In genomic region chr8:94354571-94354970, GRCm38 (mm10) we compare ENCODE assay signal across 10 mouse cellular contexts. TPM values are rescaled to one million over a fixed set of nuclear protein-coding genes. Genes with fewer than 3 reads are reported as not detected.
DNase-seq lines count a peak whose midpoint lies in the region; ATAC-seq and TF ChIP-seq lines count a peak whose summit lies in the region.
"Had no signal": no experiment of that assay in that cellular context is flagged by ENCODE, and none has a peak within 500 bp of the region (broad histone marks: within the 10 kb centered on the region; RNA-seq: fewer than 3 reads in every experiment).

No protein-coding gene starts in this region.

- H3K9me3 ChIP-seq in liver, embryonic 16.5 days (replicated peaks; ENCODE audit: control insufficient read depth, low read length) = no peaks in the 10 kb centered on the region
- H3K9me3 ChIP-seq in hindbrain, embryonic 16.5 days (ENCODE audit: control insufficient read depth, low read length) = no peaks in the 10 kb centered on the region
- no peaks in the 10 kb centered on the region for H3K9me3 ChIP-seq in forebrain, embryonic 13.5 days (replicated peaks)

- peak overlapping the region; percentile 31; the same call in 1 of the 2 replicates for H3K4me2 ChIP-seq in liver, embryonic 16.5 days (ENCODE audit: low read depth, low read length)
- no peak overlapping the region for H3K4me2 ChIP-seq in hindbrain, embryonic 16.5 days (ENCODE audit: low read length)
- no peak overlapping the region for H3K4me2 ChIP-seq in forebrain, embryonic 13.5 days

- DNase-seq in CD4-positive helper T cell, adult 2 months (ENCODE audit: low read depth, low spot score) = peak; percentile 32
- DNase-seq in spleen, adult 2 months (ENCODE audit: low read depth in 1 of 2, low spot score in 2 of 2) = peak; percentile 61 to 63
- DNase-seq in gastrocnemius, adult 8-10 months (ENCODE audit: low spot score in 2 of 2) = no peak
- DNase-seq: cerebellum, adult 9-10 months; gastrocnemius, postnatal 36 days had no signal

- peaks cover 9% of the 10 kb centered on the region for H3K4me1 ChIP-seq in liver, embryonic 16.5 days (ENCODE audit: control insufficient read depth, low read depth, low read length)
- peaks cover 23% of the 10 kb centered on the region; the same call in 1 of the 2 replicates for H3K4me1 ChIP-seq in spleen, adult 2 months (ENCODE audit: control insufficient read depth, insufficient read depth, insufficient read length)
- peaks cover 5% of the 10 kb centered on the region; the same call in 1 of the 2 replicates for H3K4me1 ChIP-seq in hindbrain, embryonic 16.5 days (ENCODE audit: control insufficient read depth, insufficient read depth, low read depth, low read length)
- H3K4me1 ChIP-seq in forebrain, embryonic 13.5 days = peaks cover 6% of the 10 kb centered on the region

- ATAC-seq in activated CD4-positive, CD25-positive, alpha-beta regulatory T cell, adult 4 months = peak; percentile 87
- ATAC-seq in liver, embryonic 16.5 days (ENCODE audit: low read depth) = peak; percentile 81
- no peak for ATAC-seq in hindbrain, embryonic 16.5 days
- no peak for ATAC-seq in forebrain, embryonic 13.5 days

- no peaks in the 10 kb centered on the region for H3K36me3 ChIP-seq in liver, embryonic 16.5 days (ENCODE audit: control insufficient read depth, insufficient read depth)
- no peaks in the 10 kb centered on the region for H3K36me3 ChIP-seq in spleen, adult 2 months (ENCODE audit: control insufficient read depth, insufficient read depth, low read length)
- no peaks in the 10 kb centered on the region for H3K36me3 ChIP-seq in hindbrain, embryonic 16.5 days (ENCODE audit: control insufficient read depth, insufficient read depth, low read length)
- no peaks in the 10 kb centered on the region for H3K36me3 ChIP-seq in forebrain, embryonic 13.5 days (ENCODE audit: poor library complexity, severe bottlenecking)

- H3K4me3 ChIP-seq in liver, embryonic 16.5 days (ENCODE audit: low read depth, low read length) = no peak overlapping the region
- no peak overlapping the region for H3K4me3 ChIP-seq in spleen, adult 2 months (ENCODE audit: extremely low read depth, insufficient read depth, insufficient read length)
- no peak overlapping the region for H3K4me3 ChIP-seq in hindbrain, embryonic 16.5 days (ENCODE audit: low read length)
- H3K4me3 ChIP-seq in forebrain, embryonic 13.5 days = no peak overlapping the region

- WGBS in liver, embryonic 16.5 days (ENCODE audit: insufficient replicate concordance) = 27% methylated on average over 4 of the region's 4 CpGs
- 7% methylated on average over 4 of the region's 4 CpGs for WGBS in spleen, adult 2 months
- 79% methylated on average over 4 of the region's 4 CpGs for WGBS in hindbrain, embryonic 16.5 days
- WGBS in forebrain, embryonic 13.5 days = 84% methylated on average over 4 of the region's 4 CpGs

- TF ChIP-seq POLR2A in spleen, adult 2 months (IDR thresholded peaks at IDR 0.05; ENCODE audit: low read depth, low read length) = no peak

- H3K27me3 ChIP-seq in liver, embryonic 16.5 days (ENCODE audit: control insufficient read depth, insufficient read depth, low read depth, low read length) = no peaks in the 10 kb centered on the region
- no peaks in the 10 kb centered on the region for H3K27me3 ChIP-seq in spleen, adult 2 months (ENCODE audit: control insufficient read depth, insufficient read depth, low read length)
- no peaks in the 10 kb centered on the region for H3K27me3 ChIP-seq in hindbrain, embryonic 16.5 days (replicated peaks; ENCODE audit: control insufficient read depth, insufficient read depth, low read length)
- no peaks in the 10 kb centered on the region for H3K27me3 ChIP-seq in forebrain, embryonic 13.5 days

- peak overlapping the region; percentile 92 for H3K27ac ChIP-seq in liver, embryonic 16.5 days (ENCODE audit: low read length)
- H3K27ac ChIP-seq in spleen, adult 2 months (ENCODE audit: insufficient read depth, low read length) = peak overlapping the region; percentile 94
- no peak overlapping the region for H3K27ac ChIP-seq in hindbrain, embryonic 16.5 days (ENCODE audit: low read depth, low read length)
- H3K27ac ChIP-seq in forebrain, embryonic 13.5 days = no peak overlapping the region

- no peak for TF ChIP-seq CTCF in spleen, adult 2 months (IDR thresholded peaks at IDR 0.05; ENCODE audit: extremely low read depth, insufficient read depth, insufficient read length, insufficient replicate concordance)

- H3K9ac ChIP-seq in liver, embryonic 16.5 days (ENCODE audit: low read depth, low read length) = peak overlapping the region; percentile 28; the same call in 1 of the 2 replicates
- H3K9ac ChIP-seq in hindbrain, embryonic 16.5 days (ENCODE audit: low read depth, low read length) = no peak overlapping the region
- H3K9ac ChIP-seq in forebrain, embryonic 13.5 days = no peak overlapping the region

RNA-seq across cellular contexts. Expression of gene Slc12a3, which starts 25.6 kb away (rescaled TPM):
- not detected for polyA plus RNA-seq in activated CD4-positive, CD25-positive, alpha-beta regulatory T cell, adult 4 months (2017; shearing (Covaris generic))
- 0.20 and 0.46 TPM in 2 replicates for polyA plus RNA-seq in liver, embryonic 16.5 days (2015; fragmentation: Nextera tagmentation; extraction: Ambion mirVana)
- 1.2 TPM in 2 replicates for polyA plus RNA-seq in spleen, adult 2 months (2012; rRNA removed)
- polyA plus RNA-seq in hindbrain, embryonic 16.5 days (2015; fragmentation: Nextera tagmentation; extraction: Ambion mirVana) = 0.11 and 0.21 TPM in 2 replicates
- polyA plus RNA-seq in forebrain, embryonic 13.5 days (2015; fragmentation: Nextera tagmentation; extraction: Ambion mirVana) = not detected in 2 replicates
- not detected for total RNA-seq in gastrocnemius, adult 8-10 months (2022)
- total RNA-seq: gastrocnemius, postnatal 36 days had no signal
- polyA plus RNA-seq: neural tube, embryonic 11.5 days had no signal

RNA-seq across cellular contexts. Expression of gene Herpud1, which starts 31.7 kb away (rescaled TPM):
- polyA plus RNA-seq in activated CD4-positive, CD25-positive, alpha-beta regulatory T cell, adult 4 months (2017; shearing (Covaris generic)) = 100 to 1,000 TPM in 1 of 2 experiments, 10 to 100 TPM in 1; 99.9 to 115 TPM
- 197 and 219 TPM in 2 replicates for polyA plus RNA-seq in liver, embryonic 16.5 days (2015; fragmentation: Nextera tagmentation; extraction: Ambion mirVana)
- 198 and 350 TPM in 2 replicates for polyA plus RNA-seq in spleen, adult 2 months (2012; rRNA removed)
- 71.3 and 77.9 TPM in 2 replicates for polyA plus RNA-seq in hindbrain, embryonic 16.5 days (2015; fragmentation: Nextera tagmentation; extraction: Ambion mirVana)
- polyA plus RNA-seq in forebrain, embryonic 13.5 days (2015; fragmentation: Nextera tagmentation; extraction: Ambion mirVana) = 50.9 and 53.9 TPM in 2 replicates
- total RNA-seq in gastrocnemius, adult 8-10 months (2022) = 100 to 1,000 TPM; 117 to 134 (median 124) TPM

Comparison
In these comparisons a context has a peak if more than half of its experiments do, and no peak if none do; other contexts are left out.
1. DNase-seq: peak in CD4-positive helper T cell, adult 2 months (single experiment) and spleen, adult 2 months (2 of 2); none in gastrocnemius, adult 8-10 months (0 of 2).
2. ATAC-seq: peak in activated CD4-positive, CD25-positive, alpha-beta regulatory T cell, adult 4 months (single experiment) and liver, embryonic 16.5 days (single experiment); none in hindbrain, embryonic 16.5 days (single experiment) and forebrain, embryonic 13.5 days (single experiment).
3. H3K27ac ChIP-seq: peak in liver, embryonic 16.5 days (single experiment) and spleen, adult 2 months (single experiment); none in hindbrain, embryonic 16.5 days (single experiment) and forebrain, embryonic 13.5 days (single experiment).